Mouse (Mus musculus) bone marrow, adult 2 months (tissue): ENCODE data around the gene Gabrb1. TPM values are rescaled to one million over a fixed set of nuclear protein-coding genes. Genes with fewer than 3 reads are reported as not detected.

Experiments
- H3K27ac ChIP-seq: fragments of 200-500 bp; 2 replicates; pipeline ENCODE4 v1.5.1; 2012; ENCODE audit warnings: low read depth, mild to moderate bottlenecking, control low read depth, inconsistent platforms, low read length; ENCODE audit not compliant: control insufficient read depth, poor library complexity, insufficient read depth
- H3K4me1 ChIP-seq: fragments of 200-500 bp; 2 replicates; pipeline ENCODE4 v1.6.1; 2011; ENCODE audit warnings: low read length; ENCODE audit not compliant: control insufficient read depth, insufficient read depth
- H3K4me3 ChIP-seq: fragments of 200-500 bp; replicated peaks from 2 replicates; pipeline ENCODE3; 2011; ENCODE audit warnings: mild to moderate bottlenecking, low read depth, low read length, control low read depth; ENCODE audit not compliant: control insufficient read depth
- CTCF ChIP-seq: fragments of 200-500 bp; IDR thresholded peaks from 2 replicates; pipeline ENCODE4 v1.5.1; 2011; ENCODE audit warnings: low read length, control low read depth; ENCODE audit not compliant: control insufficient read depth, insufficient read depth
- POLR2A ChIP-seq: fragments of 200-500 bp; IDR thresholded peaks from 2 replicates; pipeline ENCODE4 v1.6.1; 2011; ENCODE audit warnings: low read depth, mild to moderate bottlenecking, control low read depth, low read length, borderline replicate concordance; ENCODE audit not compliant: control insufficient read depth
- WGBS: fragments of 180-500 bp; shearing (Covaris S2); methylation state at CpG from one replicate; pipeline ENCODE4 v1.1.7; 2018; 5-methylcytosine and 5-hydroxymethylcytosine counted together
- polyA plus RNA-seq: library from polyadenylated mRNA; stranded (reverse); fragments of >200 nt; gene quantifications from 2 replicates; pipeline ENCODE4 v1.2.4, GENCODE M21; 2011; ENCODE audit warnings: low replicate concordance; ENCODE audit not compliant: missing spikeins, insufficient read depth, insufficient read length

Gene Gabrb1
- polyA plus RNA-seq, 1 experiment, result 0.10 TPM

DNA sequence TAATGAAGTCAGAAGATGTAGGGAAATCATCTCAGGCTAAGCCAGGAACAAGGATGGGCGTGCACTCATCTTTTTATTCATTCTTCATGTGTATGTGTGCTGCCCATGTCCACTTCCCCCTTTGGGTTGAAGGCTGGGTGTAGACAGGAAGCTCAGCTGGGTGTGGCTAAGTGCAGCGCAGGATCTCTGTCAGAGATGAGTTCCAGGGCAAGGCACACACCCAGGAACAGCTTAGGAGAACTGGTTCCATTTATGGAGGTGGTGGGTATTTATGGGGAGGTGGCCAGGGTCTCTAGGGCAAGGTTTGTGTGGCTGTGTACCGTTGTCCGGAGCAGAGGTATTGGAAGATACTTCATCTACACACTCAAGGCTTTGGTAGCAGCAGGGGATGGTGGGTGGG lies 524.9 kb downstream of the Gabrb1 start:
- Histone ChIP-seq H3K4me1 (peaks cover 10% of the 10 kb centered on the region), H3K4me3 (peak overlapping the region; percentile 58), H3K27ac (peak overlapping the region; percentile 78)
- TF ChIP-seq POLR2A (no peak), CTCF (no peak)
- 31% methylated on average over 4 of the region's 4 CpGs for WGBS

DNA sequence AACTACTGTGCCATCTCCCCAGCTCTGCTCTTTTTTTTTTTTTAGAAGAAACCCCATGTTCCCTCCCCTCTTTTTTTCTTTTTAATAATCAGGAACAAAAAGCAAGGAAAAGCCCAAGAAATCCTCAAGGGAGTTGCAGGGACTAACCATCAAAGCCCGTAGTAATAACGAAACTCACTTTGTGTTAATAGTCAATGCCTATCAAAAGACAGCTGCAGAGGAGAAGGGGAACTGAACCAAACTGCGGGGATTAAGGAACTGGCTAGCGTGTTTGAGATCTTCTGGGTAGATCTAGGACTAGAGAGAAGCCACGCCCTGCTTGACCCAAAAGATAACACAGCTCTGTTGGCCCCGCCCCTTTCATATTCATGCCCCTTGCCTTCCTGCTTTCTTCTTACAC lies 526.0 kb downstream of the Gabrb1 start:
- Histone ChIP-seq H3K4me1 (peaks cover 10% of the 10 kb centered on the region), H3K27ac (peak overlapping the region; percentile 78; the same call in 1 of the 2 replicates), H3K4me3 (no peak overlapping the region)
- TF ChIP-seq CTCF (no peak), POLR2A (no peak)
- WGBS, result under 1% methylated on average over 6 of the region's 6 CpGs

DNA sequence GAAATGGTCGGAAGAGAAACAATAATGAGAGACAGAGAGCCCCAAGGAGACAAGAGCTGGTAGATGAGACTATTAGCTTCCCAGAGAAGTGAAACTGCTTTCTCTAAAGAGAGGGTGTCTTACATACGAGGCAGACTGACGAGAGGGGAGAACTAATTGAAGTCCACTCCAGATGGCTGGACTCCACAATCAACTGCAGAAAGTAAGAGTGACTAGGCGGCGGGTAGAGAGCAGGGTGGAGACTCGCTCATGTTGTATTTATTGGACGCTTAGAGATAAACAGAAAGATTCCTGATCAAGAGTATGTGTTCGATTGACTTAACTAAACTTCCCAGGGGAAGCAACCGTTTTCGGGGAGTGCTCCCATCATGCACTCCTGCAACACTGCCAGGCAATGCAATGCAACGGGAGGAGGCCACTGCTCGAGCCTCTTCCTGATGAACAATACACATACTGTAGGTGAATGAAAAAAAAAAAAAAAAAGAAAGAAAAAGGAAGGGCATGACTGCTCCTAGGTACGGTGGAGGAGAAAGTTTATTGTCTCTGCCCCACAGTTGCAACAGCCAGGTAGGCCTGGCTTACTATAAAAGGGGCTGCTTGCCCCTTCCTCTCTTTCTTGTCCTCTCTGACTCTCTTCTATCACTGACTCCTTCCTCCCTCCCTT lies 526.7 kb downstream of the Gabrb1 start:
- Histone ChIP-seq H3K27ac (peak overlapping the region; percentile 63), H3K4me1 (peaks cover 10% of the 10 kb centered on the region), H3K4me3 (peak overlapping the region; percentile 38)
- no peak for TF ChIP-seq CTCF
- TF ChIP-seq POLR2A, result no peak
- WGBS, result 30% methylated on average over 13 of the region's 13 CpGs

DNA sequence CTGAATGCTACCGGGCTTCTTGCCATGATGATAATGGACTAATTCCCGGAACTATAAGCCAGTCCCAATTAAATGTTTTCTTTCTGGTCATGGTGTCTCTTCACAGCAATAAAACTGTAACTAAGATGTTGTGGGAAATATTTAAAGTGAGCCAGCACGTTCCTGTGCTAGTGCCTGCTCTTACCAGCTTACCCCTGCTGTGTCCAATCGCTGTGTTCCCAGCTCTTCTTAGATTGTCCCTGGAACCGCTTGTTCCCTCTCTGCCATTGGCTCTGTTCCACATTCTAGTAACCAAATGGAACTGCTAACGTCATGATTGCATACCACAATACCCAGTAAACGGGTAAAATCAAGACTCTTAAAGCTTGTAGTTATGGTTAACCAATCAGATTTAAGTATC lies 533.2 kb downstream of the Gabrb1 start:
- Histone ChIP-seq H3K4me3 (no peak overlapping the region), H3K4me1 (no peaks in the 10 kb centered on the region), H3K27ac (no peak overlapping the region)
- TF ChIP-seq POLR2A, result no peak
- TF ChIP-seq CTCF, result no peak
- WGBS, result 89% methylated on average over 7 of the region's 7 CpGs

DNA sequence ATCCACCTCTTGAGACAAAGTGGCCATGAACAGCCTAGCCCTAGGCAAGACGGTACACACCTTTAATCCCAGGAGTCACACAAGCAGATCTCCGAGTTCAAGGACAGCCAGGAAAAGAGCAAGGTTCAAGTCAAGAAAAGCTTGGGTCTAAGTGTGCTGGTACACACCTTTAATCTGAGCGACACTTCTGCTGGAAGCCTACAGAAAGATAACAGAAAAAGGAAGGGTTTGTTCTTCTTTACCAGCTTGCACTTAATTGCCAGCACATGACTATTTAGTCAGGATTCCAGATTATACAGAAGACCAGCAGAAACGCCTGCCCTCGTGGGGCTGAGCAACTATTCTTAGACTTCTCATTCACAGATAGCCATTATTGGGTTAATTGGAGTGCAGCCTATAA lies 534.0 kb downstream of the Gabrb1 start:
- Histone ChIP-seq H3K4me1 (no peaks in the 10 kb centered on the region), H3K4me3 (no peak overlapping the region), H3K27ac (no peak overlapping the region)
- TF ChIP-seq POLR2A, result no peak
- no peak for TF ChIP-seq CTCF
- WGBS, result 80% methylated on average over 5 of the region's 5 CpGs

DNA sequence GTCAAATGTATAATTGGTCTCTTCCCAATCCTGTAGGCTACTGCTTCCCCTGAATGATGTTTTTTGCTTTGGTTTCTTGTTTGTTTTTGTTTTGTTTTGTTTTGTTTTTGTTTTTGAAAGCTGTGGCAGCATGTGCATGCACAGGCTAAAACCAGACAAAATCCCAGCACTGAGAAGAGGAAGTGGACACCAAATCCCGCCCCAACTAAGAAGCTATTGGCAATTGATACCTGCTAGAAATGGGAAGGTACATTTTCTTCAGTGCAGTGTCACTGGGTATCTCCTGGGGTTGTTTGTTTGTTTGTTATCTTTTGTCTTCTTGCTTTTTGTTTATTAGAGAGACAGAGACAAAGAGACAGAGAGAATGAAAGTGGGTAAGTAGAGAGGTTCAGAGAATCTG lies 537.5 kb downstream of the Gabrb1 start:
- TF ChIP-seq CTCF (no peak), POLR2A (no peak)
- Histone ChIP-seq H3K27ac (no peak overlapping the region), H3K4me1 (no peaks in the 10 kb centered on the region), H3K4me3 (no peak overlapping the region)
- 58% methylated on average over 1 of the region's 1 CpGs for WGBS

Other genes starting within 250 kb of the Gabrb1 start
- not detected in 2 replicates for gene Cox7b2, start 109.9 kb upstream of the Gabrb1 start, polyA plus RNA-seq
- gene Gabra4, start 195 bp downstream of the Gabrb1 start, polyA plus RNA-seq, result not detected in 2 replicates